Mouse (Mus musculus): ENCODE measurements around the gene Zfp950. TPM values are rescaled to one million over a fixed set of nuclear protein-coding genes. Genes with fewer than 3 reads are reported as not detected.
A peak's percentile ranks its signal among the peaks of the same experiment; 100 is the strongest.
"Not testable (repeated sequence)": the region's sequence is repeated elsewhere in the genome, so short reads cannot be mapped to it uniquely, and the experiment has no call there.

Gene Zfp950
- 0.04 and 0.05 TPM in 2 replicates for polyA plus RNA-seq (2012)

DNA sequence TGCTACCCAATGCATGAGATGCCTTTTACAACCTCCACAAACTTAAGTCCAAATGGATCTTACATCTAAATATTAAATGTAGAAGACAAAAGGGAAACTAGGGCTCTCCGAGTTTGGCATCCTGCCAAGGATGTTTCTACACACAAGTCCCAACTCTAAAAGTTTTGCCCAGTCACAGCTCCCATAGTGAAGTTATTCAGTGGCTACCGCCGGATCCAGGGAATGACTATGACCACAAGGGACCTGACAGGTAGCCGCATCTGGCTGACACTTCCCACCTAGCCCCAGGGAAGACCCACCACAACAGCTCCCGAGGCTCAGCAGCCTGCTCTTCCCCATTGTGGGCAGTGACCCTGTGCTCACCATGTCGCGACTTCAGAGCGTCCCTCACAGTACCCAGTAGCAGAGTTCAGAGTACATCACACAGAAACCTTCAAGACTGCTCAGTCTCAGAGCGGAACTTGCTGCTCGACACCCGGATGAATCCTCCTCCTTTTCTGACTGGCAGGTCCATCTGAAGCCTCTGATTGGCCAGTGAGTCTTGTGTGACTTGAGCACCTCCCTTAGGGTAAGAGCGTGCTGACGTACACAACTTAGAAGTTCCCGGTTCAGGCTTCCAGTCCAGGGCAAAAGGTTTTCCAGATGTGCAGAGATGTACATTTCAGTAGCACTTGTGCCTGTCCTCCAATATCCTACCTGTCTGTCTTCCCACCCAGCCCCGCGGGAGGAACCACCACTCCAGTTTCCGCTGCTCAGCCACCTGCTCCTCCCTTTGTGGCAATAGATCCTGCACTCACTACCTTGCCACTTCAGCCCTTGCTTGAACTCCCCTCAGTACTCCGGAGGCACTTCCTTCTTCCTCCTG, at the start of gene Zfp950:
Gene Zfp950, minus strand, starts transcription at position 499 of the 865 bp plus-strand sequence.
- H3K9me3 ChIP-seq (ENCODE audit: control insufficient read depth, low read length) = no peaks in the 10 kb centered on the region
- peak within 1 kb of the TSS; percentile 84 for H3K4me3 ChIP-seq (replicated peaks)
- H3K4me1 ChIP-seq (ENCODE audit: control insufficient read depth) = peaks cover 19% of the 10 kb centered on the region
- H3K27me3 ChIP-seq (ENCODE audit: control insufficient read depth) = no peaks in the 10 kb centered on the region; the same call in 1 of the 2 replicates
- TF ChIP-seq TAL1 (IDR thresholded peaks at IDR 0.05; ENCODE audit: low read length) (no peak), GATA1 (IDR thresholded peaks at IDR 0.05; ENCODE audit: low read length) (no peak)
- peaks cover 4% of the 10 kb centered on the region; the same call in 1 of the 2 replicates for H3K36me3 ChIP-seq (ENCODE audit: control insufficient read depth)

DNA sequence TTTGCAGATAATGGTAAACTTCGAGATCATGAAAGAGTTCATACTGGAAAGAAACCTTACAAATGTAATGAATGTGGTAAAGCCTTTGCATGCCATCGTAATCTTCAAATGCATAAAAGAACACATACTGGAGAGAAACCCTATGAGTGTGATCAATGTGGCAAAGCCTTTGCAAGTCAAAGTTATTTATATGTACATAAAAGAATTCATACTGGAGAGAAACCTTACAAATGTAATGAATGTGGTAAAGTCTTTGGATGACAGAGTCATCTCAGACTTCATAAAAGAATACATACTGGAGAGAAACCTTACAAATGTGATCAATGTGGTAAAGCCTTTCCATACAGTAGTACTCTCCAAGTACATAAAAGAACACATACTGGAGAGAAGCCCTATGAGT, 43.0 kb upstream of the Zfp950 start, which contains the start of gene Gm6020:
Gene Gm6020, plus strand, starts transcription at position 301 of the 400 bp plus-strand sequence.
- H3K4me1 ChIP-seq (ENCODE audit: control insufficient read depth); H3K9me3 ChIP-seq (ENCODE audit: control insufficient read depth, low read length); H3K36me3 ChIP-seq (ENCODE audit: control insufficient read depth); H3K27me3 ChIP-seq (ENCODE audit: control insufficient read depth); H3K4me3 ChIP-seq (replicated peaks): not testable (repeated sequence)

DNA sequence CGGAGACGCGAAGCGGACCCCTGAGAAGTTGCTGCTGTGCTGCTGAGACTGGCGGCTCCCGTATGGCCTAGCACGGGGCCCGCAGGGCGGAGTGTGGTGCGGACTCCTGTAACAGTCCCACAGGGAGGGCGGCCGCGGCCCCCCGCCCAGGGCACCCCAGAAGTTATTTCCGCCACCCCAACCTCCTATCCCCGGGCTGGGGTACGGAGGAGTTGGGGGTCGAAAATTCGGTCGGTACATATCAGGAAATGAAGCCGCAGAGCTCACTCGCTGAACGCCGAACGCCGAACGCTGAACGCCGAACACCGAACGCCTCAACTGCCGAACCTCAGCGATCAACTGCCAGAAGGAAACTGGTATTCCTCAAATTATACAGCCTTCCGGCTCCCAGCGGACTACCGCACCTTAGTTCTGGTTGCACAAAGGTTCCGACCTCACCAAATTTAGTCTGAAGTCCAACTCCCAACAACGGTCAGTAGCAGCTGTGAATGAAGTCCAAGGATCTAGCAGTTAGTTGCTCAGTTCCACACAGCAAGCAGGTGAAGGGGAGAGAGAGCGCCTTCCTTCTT, 35.2 kb upstream of the Zfp950 start, which contains the start of gene Gm7102:
Gene Gm7102, minus strand, starts transcription at position 554 of the 569 bp plus-strand sequence.
- Histone ChIP-seq H3K4me1 (ENCODE audit: control insufficient read depth) (no peaks in the 10 kb centered on the region), H3K27me3 (ENCODE audit: control insufficient read depth) (peaks cover 2% of the 10 kb centered on the region; the same call in 1 of the 2 replicates), H3K36me3 (ENCODE audit: control insufficient read depth) (no peaks in the 10 kb centered on the region), H3K4me3 (replicated peaks) (no peak within 1 kb of the TSS), H3K9me3 (ENCODE audit: control insufficient read depth, low read length) (no peaks in the 10 kb centered on the region)
- TF ChIP-seq GATA1 (IDR thresholded peaks at IDR 0.05; ENCODE audit: low read length) (no peak), TAL1 (IDR thresholded peaks at IDR 0.05; ENCODE audit: low read length) (no peak)

DNA sequence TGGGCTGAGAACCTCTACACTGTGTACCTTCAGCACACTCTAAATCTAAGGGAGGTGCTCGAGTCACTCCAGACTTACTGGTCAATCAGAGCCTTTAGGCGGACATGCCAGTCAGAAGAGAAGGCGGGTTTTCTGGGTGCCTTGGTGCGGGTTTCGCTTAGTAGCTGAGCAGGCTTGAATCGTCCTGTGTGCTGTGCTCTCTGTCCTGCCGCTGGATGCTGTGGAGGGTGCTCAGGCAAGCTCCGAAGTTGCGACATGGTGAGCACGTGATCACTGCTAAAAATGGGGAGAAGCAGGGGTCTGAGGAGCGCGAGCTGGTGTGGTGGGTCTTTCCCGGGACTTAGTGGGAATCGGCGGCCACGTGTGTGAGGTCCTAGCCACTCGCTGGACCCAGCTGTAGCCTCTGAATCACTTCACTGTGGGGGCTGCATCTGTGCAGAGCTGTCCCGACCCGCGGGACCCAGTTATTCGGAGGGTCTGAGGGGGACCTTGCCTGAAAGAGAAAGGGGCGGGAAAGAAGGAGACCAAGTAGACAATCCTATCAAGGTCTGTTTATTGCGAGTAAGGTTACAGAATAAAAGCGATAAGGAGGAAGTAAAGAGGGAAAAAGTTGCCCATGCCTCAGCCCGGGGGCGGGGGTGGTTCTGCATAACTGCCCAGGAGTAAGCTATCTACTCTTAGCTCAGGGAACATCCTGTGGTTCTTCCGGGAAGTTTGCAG, 11.2 kb upstream of the Zfp950 start:
- Histone ChIP-seq H3K9me3 (ENCODE audit: control insufficient read depth, low read length) (no peaks in the 10 kb centered on the region), H3K4me3 (replicated peaks) (no peak overlapping the region), H3K36me3 (ENCODE audit: control insufficient read depth) (no peaks in the 10 kb centered on the region), H3K4me1 (ENCODE audit: control insufficient read depth) (no peaks in the 10 kb centered on the region), H3K27me3 (ENCODE audit: control insufficient read depth) (peaks cover 5% of the 10 kb centered on the region)
- TF ChIP-seq TAL1 (IDR thresholded peaks at IDR 0.05; ENCODE audit: low read length) = no peak
- TF ChIP-seq GATA1 (IDR thresholded peaks at IDR 0.05; ENCODE audit: low read length) = no peak

DNA sequence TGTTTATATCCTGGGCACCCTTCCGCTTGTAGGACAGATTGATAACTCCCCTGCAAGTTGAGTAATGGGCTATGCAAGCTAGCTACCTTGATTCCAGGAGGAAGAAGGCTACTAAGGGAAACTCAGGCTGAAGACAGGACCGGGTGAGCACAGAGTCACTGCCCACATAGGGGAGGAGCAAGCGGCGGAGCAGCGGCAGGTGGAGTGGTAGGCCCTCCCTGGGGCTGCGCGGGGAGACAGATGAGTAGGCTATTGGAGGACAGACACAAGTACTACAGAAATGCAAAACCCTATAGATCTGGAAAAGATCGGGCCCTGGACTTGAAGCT, 10.7 kb upstream of the Zfp950 start:
- H3K4me3 ChIP-seq (replicated peaks) = no peak overlapping the region
- peaks cover 5% of the 10 kb centered on the region for H3K27me3 ChIP-seq (ENCODE audit: control insufficient read depth)

DNA sequence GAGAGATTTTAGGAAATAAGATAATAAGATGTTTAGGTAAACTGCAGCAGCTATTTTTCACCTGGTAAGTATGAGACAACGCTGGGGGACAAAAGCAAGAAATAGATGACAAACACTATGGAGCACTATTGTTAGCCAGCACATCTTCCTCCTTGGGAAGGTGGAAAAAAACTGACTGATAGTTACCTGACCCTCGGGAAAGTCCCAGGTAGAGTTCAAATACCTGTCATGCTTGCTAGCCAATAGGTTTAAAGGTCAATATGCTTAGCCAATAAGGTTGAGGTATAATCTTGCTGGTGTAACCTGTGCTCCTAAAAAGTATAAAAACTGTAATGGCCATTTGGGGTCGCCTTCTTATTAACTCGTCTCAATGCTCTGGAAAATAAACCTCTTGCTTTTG, 659 bp upstream of the Zfp950 start:
- H3K27me3 ChIP-seq (ENCODE audit: control insufficient read depth) = no peaks in the 10 kb centered on the region; the same call in 1 of the 2 replicates
- H3K4me1 ChIP-seq (ENCODE audit: control insufficient read depth) = peaks cover 19% of the 10 kb centered on the region
- H3K4me3 ChIP-seq (replicated peaks) = peak overlapping the region; percentile 84
- no peaks in the 10 kb centered on the region for H3K9me3 ChIP-seq (ENCODE audit: control insufficient read depth, low read length)
- peaks cover 4% of the 10 kb centered on the region; the same call in 1 of the 2 replicates for H3K36me3 ChIP-seq (ENCODE audit: control insufficient read depth)
- TF ChIP-seq GATA1 (IDR thresholded peaks at IDR 0.05; ENCODE audit: low read length) (no peak), TAL1 (IDR thresholded peaks at IDR 0.05; ENCODE audit: low read length) (no peak)

More for the DNA sequence above, 10.7 kb upstream of the Zfp950 start:
- Histone ChIP-seq H3K36me3 (ENCODE audit: control insufficient read depth) (no peaks in the 10 kb centered on the region), H3K4me1 (ENCODE audit: control insufficient read depth) (no peaks in the 10 kb centered on the region), H3K9me3 (ENCODE audit: control insufficient read depth, low read length) (no peaks in the 10 kb centered on the region)
- TF ChIP-seq TAL1 (IDR thresholded peaks at IDR 0.05; ENCODE audit: low read length) = no peak
- no peak for TF ChIP-seq GATA1 (IDR thresholded peaks at IDR 0.05; ENCODE audit: low read length)

DNA sequence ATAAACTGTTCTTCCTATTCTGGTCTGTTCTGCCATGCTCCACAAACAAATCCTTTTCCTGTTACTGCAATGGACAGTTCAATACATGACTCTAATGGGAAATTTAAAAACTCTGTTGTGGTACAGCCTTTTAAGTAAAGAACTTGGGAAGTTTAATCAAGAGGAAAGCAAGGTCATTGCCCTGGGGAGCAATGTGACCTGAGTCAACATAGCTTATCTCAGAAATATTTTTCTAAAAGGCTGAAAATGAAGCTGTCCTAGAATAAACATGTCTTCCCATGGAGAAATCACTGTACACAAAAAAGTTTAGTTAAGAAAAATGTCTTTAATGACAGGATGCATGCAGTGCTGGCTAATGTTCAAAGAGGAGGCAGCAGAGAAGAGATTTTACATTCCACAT, 2.0 kb downstream of the Zfp950 start:
- H3K27me3 ChIP-seq (ENCODE audit: control insufficient read depth) = no peaks in the 10 kb centered on the region; the same call in 1 of the 2 replicates
- peaks cover 4% of the 10 kb centered on the region; the same call in 1 of the 2 replicates for H3K36me3 ChIP-seq (ENCODE audit: control insufficient read depth)
- TF ChIP-seq GATA1 (IDR thresholded peaks at IDR 0.05; ENCODE audit: low read length) = no peak
- TF ChIP-seq TAL1 (IDR thresholded peaks at IDR 0.05; ENCODE audit: low read length) = no peak
- no peak overlapping the region for H3K4me3 ChIP-seq (replicated peaks)
- peaks cover 19% of the 10 kb centered on the region for H3K4me1 ChIP-seq (ENCODE audit: control insufficient read depth)
- H3K9me3 ChIP-seq (ENCODE audit: control insufficient read depth, low read length) = no peaks in the 10 kb centered on the region

DNA sequence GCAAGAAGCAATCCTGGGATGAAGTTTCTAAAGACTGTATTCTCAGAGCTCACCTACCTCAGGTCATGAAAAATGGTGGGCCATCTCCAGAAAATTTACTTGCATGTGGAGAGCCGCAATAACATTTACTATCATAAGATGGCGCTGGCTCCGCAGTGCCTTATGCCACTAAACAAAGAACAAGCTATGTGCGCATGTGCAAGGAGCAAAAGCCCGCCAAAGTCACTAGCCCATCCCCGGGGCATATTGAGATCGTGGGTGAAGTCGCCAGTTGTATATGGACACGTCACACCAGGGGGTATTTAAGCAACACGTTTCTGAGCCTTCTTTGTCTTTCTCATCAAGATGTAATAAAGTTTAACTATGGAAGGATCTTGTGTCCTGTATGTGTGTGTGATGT, 9.5 kb downstream of the Zfp950 start:
- Histone ChIP-seq H3K9me3 (ENCODE audit: control insufficient read depth, low read length) (no peaks in the 10 kb centered on the region), H3K4me3 (replicated peaks) (no peak overlapping the region), H3K27me3 (ENCODE audit: control insufficient read depth) (no peaks in the 10 kb centered on the region), H3K4me1 (ENCODE audit: control insufficient read depth) (no peaks in the 10 kb centered on the region), H3K36me3 (ENCODE audit: control insufficient read depth) (peaks cover 6% of the 10 kb centered on the region)
- TF ChIP-seq GATA1 (IDR thresholded peaks at IDR 0.05; ENCODE audit: low read length) (no peak), TAL1 (IDR thresholded peaks at IDR 0.05; ENCODE audit: low read length) (no peak)

DNA sequence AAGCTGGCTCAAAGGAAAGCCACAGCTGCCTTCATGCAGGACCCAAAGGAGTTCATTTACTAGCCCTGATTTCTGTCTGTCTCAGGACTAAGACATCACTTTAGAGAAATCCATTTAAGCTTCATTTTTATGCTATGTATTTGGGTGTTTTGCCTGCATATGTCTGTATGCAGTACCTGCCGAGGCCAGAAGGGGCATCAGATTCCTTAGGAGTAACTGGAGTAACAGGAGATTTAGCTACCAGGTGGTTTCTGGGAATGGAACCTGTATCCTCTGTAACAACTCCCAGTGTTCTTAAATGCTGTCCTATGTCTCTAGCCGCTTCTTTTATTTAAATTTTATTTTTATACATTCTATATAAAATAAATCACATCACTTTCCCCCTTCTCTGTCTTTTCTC, 30.5 kb downstream of the Zfp950 start:
- H3K27me3 ChIP-seq (ENCODE audit: control insufficient read depth) = no peaks in the 10 kb centered on the region
- H3K4me1 ChIP-seq (ENCODE audit: control insufficient read depth) = no peaks in the 10 kb centered on the region
- no peaks in the 10 kb centered on the region for H3K36me3 ChIP-seq (ENCODE audit: control insufficient read depth)
- H3K4me3 ChIP-seq (replicated peaks) = no peak overlapping the region
- H3K9me3 ChIP-seq (ENCODE audit: control insufficient read depth, low read length) = peaks cover 4% of the 10 kb centered on the region
- TF ChIP-seq GATA1 (IDR thresholded peaks at IDR 0.05; ENCODE audit: low read length) = no peak
- TF ChIP-seq TAL1 (IDR thresholded peaks at IDR 0.05; ENCODE audit: low read length) = no peak

Data from erythroblast, embryonic 14.5 days (primary cell).